Mouse (Mus musculus): ENCODE measurements around the gene Pkn3.

Gene Pkn3

GRCm38 (mm10) chr2:30063235-30063634 lies 14.2 kb upstream of the Pkn3 start:
- no peak for DNase-seq (ENCODE audit: low spot score in 2 of 2)

- no peak for DNase-seq (ENCODE audit: low spot score in 2 of 2)
These were observed 13.7 kb upstream of the Pkn3 start for GRCm38 (mm10) chr2:30063791-30064190.

GRCm38 (mm10) chr2:30064298-30064697 lies 13.2 kb upstream of the Pkn3 start:
- DNase-seq (ENCODE audit: low spot score in 2 of 2) = no peak

- peak; percentile 94 to 97 for DNase-seq (ENCODE audit: low spot score in 2 of 2)
These were observed 11.2 kb upstream of the Pkn3 start for GRCm38 (mm10) chr2:30066046-30066901.

GRCm38 (mm10) chr2:30067031-30067888 lies 10.2 kb upstream of the Pkn3 start:
- DNase-seq (ENCODE audit: low spot score in 2 of 2) = peak in 1 of 2 experiments; percentile 40

GRCm38 (mm10) chr2:30067962-30068361 lies 9.5 kb upstream of the Pkn3 start:
- DNase-seq (ENCODE audit: low spot score in 2 of 2) = no peak

- DNase-seq (ENCODE audit: low spot score in 2 of 2) = no peak
These were observed 4.6 kb upstream of the Pkn3 start for GRCm38 (mm10) chr2:30072875-30073274.

- DNase-seq (ENCODE audit: low spot score in 2 of 2) = no peak
These were observed 4.2 kb upstream of the Pkn3 start for GRCm38 (mm10) chr2:30073285-30073684.

- no peak for DNase-seq (ENCODE audit: low spot score in 2 of 2)
These were observed 1.9 kb upstream of the Pkn3 start for GRCm38 (mm10) chr2:30075625-30076024.

GRCm38 (mm10) chr2:30076439-30076838 lies 1.0 kb upstream of the Pkn3 start:
- no peak for DNase-seq (ENCODE audit: low spot score in 2 of 2)

- no peak for DNase-seq (ENCODE audit: low spot score in 2 of 2)
These were observed 525 bp upstream of the Pkn3 start for GRCm38 (mm10) chr2:30076959-30077358.

- DNase-seq (ENCODE audit: low spot score in 2 of 2) = no peak
These were observed 847 bp downstream of the Pkn3 start for GRCm38 (mm10) chr2:30078349-30078712.

GRCm38 (mm10) chr2:30078760-30079159 lies 1.3 kb downstream of the Pkn3 start:
- no peak for DNase-seq (ENCODE audit: low spot score in 2 of 2)

- no peak for DNase-seq (ENCODE audit: low spot score in 2 of 2)
These were observed 2.8 kb downstream of the Pkn3 start for GRCm38 (mm10) chr2:30080181-30080800.

- no peak for DNase-seq (ENCODE audit: low spot score in 2 of 2)
These were observed 6.6 kb downstream of the Pkn3 start for GRCm38 (mm10) chr2:30084113-30084512.

GRCm38 (mm10) chr2:30084632-30085031 lies 7.1 kb downstream of the Pkn3 start:
- no peak for DNase-seq (ENCODE audit: low spot score in 2 of 2)

GRCm38 (mm10) chr2:30087310-30087709 lies 9.8 kb downstream of the Pkn3 start:
- DNase-seq (ENCODE audit: low spot score in 2 of 2) = no peak

GRCm38 (mm10) chr2:30091521-30091920 lies 14.0 kb downstream of the Pkn3 start:
- DNase-seq (ENCODE audit: low spot score in 2 of 2) = no peak

- DNase-seq (ENCODE audit: low spot score in 2 of 2) = no peak
These were observed 14.9 kb downstream of the Pkn3 start for GRCm38 (mm10) chr2:30092280-30092918.

GRCm38 (mm10) chr2:30093471-30094207 lies 16.2 kb downstream of the Pkn3 start, which contains the start of gene Zdhhc12:
Gene Zdhhc12 (minus strand): TSS chr2:30093648.
- peak; percentile 93 to 94 for DNase-seq (ENCODE audit: low spot score in 2 of 2)

- DNase-seq (ENCODE audit: low spot score in 2 of 2) = no peak
These were observed 16.7 kb downstream of the Pkn3 start for GRCm38 (mm10) chr2:30094208-30094588.

Data from urinary bladder, postnatal 4 days (tissue).